Mouse (Mus musculus) intestine, embryonic 14.5 days (tissue): ENCODE measurements around the gene Slc48a1. TPM values are rescaled to one million over a fixed set of nuclear protein-coding genes. Genes with fewer than 3 reads are reported as not detected.

Source experiments
- ATAC-seq: fragments of 200-750 bp; cut with Nextera tagmentation; replicated peaks from 2 replicates; pipeline ENCODE4 v1.8.0; 2017; ENCODE audit warnings: low read depth, moderate number of reproducible peaks, moderate TSS enrichment, moderate library complexity; ENCODE audit not compliant: low FRiP score, low TSS enrichment
- DNase-seq: peaks from one replicate; pipeline ENCODE4 v3.0.0-alpha.2; 2018; ENCODE audit warnings: low spot score
- H3K27ac ChIP-seq: fragments of 300-500 bp; sonication (generic); 2 replicates; pipeline ENCODE4 v1.5.1; 2014; ENCODE audit warnings: low read depth, mild to moderate bottlenecking, control low read depth
- H3K27me3 ChIP-seq: fragments of 300-500 bp; sonication (generic); replicated peaks from 2 replicates; pipeline ENCODE4 v1.6.1; 2014; ENCODE audit warnings: low read length, control low read depth; ENCODE audit not compliant: control insufficient read depth, insufficient read depth
- H3K36me3 ChIP-seq: fragments of 300-500 bp; sonication (generic); 2 replicates; pipeline ENCODE4 v1.6.1; 2014; ENCODE audit warnings: low read length, control low read depth; ENCODE audit not compliant: control insufficient read depth, insufficient read depth
- H3K4me1 ChIP-seq: fragments of 300-500 bp; sonication (generic); replicated peaks from 2 replicates; pipeline ENCODE4 v1.6.1; 2014; ENCODE audit warnings: low read length, control low read depth, mixed read lengths; ENCODE audit not compliant: control insufficient read depth, insufficient read depth
- H3K4me2 ChIP-seq: fragments of 300-500 bp; sonication (generic); 2 replicates; pipeline ENCODE4 v1.6.1; 2014; ENCODE audit warnings: low read length
- H3K4me3 ChIP-seq: fragments of 300-500 bp; sonication (generic); 2 replicates; pipeline ENCODE4 v1.5.1; 2014; ENCODE audit warnings: low read depth, low read length, control low read depth, mixed read lengths
- H3K9ac ChIP-seq: fragments of 300-500 bp; sonication (generic); 2 replicates; pipeline ENCODE4 v1.6.1; 2014; ENCODE audit warnings: mild to moderate bottlenecking, low read length
- H3K9me3 ChIP-seq: fragments of 300-500 bp; sonication (generic); 2 replicates; pipeline ENCODE4 v1.6.1; 2016; ENCODE audit warnings: low read length, control low read depth; ENCODE audit not compliant: control insufficient read depth
- WGBS: fragments of 180-500 bp; shearing (Covaris S2); extraction: QIAGEN DNeasy Blood & Tissue Kit; methylation state at CpG from one replicate; pipeline ENCODE4 v1.1.7; 2014; 5-methylcytosine and 5-hydroxymethylcytosine counted together
- polyA plus RNA-seq: library from polyadenylated mRNA; unstranded; fragments of >200 nt; fragmentation: Nextera tagmentation; extraction: Ambion mirVana; gene quantifications from 2 replicates; pipeline ENCODE4 v1.2.1, GENCODE M21; 2014

Slc48a1 gene
- polyA plus RNA-seq, 1 experiment from 2014 or later: 22.5 TPM

DNA sequence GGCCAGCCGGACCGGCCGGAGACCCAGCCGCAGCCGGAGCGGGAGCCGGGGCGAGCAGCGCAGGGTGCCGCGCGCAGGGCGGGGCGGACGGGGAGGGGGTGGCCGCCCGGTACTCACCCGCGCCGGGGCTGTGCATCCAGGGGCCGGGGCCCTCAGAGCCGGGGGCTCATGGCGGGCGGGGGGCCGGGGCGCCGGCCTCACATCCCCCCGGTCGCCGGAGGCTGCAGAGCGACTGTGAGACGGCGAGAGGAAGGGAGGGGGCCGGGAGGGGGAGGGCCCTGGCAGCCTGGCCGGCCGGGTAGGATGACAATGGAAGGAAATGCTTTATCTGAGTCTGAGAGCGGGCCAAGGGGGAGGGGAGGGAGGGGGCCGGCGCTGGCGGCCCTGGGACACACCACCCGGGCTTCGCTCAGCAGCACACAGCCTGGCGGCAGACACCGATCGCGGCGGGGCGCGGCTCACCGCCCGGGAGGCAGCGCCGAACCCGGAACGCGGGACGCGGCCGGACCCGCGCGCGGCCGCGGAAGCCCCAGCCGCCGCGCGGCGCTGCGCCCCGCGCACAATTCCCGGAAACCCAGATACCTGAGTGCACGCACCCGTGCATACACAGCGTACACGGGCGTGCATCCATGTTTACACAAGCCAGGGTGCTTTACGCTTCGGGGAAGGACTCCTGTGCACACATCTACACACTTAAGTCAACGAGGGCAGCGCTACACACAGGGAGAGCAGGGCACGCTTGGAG, 53.1 kb downstream of the Slc48a1 start:
- ATAC-seq (peak; percentile 90), DNase-seq (peak; percentile 86)
- Histone ChIP-seq H3K27ac (peak overlapping the region; percentile 96), H3K27me3 (no peaks in the 10 kb centered on the region), H3K9ac (peak overlapping the region; percentile 94), H3K9me3 (no peaks in the 10 kb centered on the region), H3K36me3 (0 out of 2 replicates have a peak, but pooled peaks cover 2% of the 10 kb centered on the region), H3K4me2 (peak overlapping the region; percentile 55), H3K4me1 (peaks cover 48% of the 10 kb centered on the region), H3K4me3 (peak overlapping the region; percentile 71)
- WGBS: under 1% methylated on average over 76 of the region's 84 CpGs

DNA sequence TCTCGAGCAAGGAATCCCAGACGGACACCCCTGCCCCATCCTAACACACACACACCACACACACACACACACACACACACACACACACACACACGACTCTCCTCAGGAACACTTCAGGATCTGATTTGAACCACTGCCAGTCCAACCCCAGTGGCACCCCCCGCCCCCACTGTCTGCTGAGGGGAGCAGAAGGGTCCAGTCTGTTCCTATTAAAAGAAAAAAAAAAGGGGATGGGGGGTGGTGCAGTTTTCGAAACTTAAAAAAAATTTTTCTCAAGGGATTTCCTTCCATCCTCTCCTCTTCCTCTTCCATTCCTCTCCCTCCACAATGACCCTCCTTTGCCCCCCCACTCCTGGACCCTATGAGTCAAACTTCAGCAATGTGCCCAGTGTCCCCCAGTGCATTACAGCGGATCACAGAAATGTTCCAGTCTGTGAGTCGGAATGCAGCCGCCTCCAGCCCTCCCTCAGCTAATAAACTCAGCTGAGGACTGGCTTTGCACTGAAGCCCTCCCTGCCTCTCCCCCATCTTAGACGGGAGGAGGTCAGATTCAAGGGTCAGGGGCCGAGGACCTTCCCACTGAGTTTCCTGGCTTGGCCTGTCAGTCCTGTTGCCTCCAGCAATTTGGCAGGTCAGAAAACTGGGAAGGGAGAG, 53.8 kb downstream of the Slc48a1 start:
- H3K4me3 ChIP-seq: peak overlapping the region; percentile 71
- peak overlapping the region; percentile 55 for H3K4me2 ChIP-seq
- H3K27me3 ChIP-seq: no peaks in the 10 kb centered on the region
- ATAC-seq: no peak; the same call in none of the 2 replicates
- H3K9ac ChIP-seq: peak overlapping the region; percentile 94
- peak overlapping the region; percentile 96 for H3K27ac ChIP-seq
- peaks cover 42% of the 10 kb centered on the region for H3K4me1 ChIP-seq
- DNase-seq: no peak
- WGBS: 9% methylated on average over 10 of the region's 10 CpGs
- no peaks in the 10 kb centered on the region for H3K36me3 ChIP-seq
- no peaks in the 10 kb centered on the region for H3K9me3 ChIP-seq

DNA sequence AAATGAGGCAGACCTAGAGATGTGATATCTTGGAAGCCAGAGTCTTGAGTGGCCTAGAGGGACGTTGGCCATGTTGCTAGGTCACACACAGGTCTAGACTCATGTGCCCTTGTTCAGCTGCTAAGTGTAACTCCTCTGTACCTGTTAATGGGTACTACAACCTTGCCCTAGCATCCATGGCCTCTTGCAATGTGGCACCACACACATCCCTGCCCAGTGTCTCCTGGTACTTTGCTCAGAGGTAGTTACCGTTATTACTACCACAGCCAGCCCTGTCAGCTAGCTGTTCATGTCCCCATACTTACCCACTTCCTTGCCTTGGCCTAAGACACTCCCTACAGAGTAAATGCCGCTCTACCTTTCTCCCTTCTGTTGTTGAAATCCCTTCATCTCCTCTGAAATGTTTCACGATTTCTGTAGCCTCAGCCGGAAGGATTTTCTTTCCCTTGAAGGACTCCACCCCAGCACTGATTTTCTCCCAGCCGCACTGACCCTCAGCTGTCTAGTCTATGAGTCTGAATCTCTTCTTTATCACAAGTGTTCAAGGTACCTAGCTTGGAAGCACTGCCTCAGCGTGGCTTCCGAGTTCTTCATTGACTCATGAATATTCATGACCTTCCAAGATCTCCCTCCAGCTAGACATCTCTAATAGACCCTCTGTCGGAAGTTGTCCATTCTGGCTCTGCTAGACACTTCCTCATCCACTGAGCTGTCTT, 54.6 kb downstream of the Slc48a1 start:
- peaks cover 47% of the 10 kb centered on the region for H3K4me1 ChIP-seq
- H3K9ac ChIP-seq: no peak overlapping the region
- no peaks in the 10 kb centered on the region for H3K9me3 ChIP-seq
- WGBS: 73% methylated on average over 9 of the region's 9 CpGs
- no peak for ATAC-seq
- H3K36me3 ChIP-seq: no peaks in the 10 kb centered on the region
- no peak overlapping the region for H3K4me2 ChIP-seq
- H3K4me3 ChIP-seq: no peak overlapping the region
- no peak for DNase-seq
- no peak overlapping the region for H3K27ac ChIP-seq
- H3K27me3 ChIP-seq: no peaks in the 10 kb centered on the region

DNA sequence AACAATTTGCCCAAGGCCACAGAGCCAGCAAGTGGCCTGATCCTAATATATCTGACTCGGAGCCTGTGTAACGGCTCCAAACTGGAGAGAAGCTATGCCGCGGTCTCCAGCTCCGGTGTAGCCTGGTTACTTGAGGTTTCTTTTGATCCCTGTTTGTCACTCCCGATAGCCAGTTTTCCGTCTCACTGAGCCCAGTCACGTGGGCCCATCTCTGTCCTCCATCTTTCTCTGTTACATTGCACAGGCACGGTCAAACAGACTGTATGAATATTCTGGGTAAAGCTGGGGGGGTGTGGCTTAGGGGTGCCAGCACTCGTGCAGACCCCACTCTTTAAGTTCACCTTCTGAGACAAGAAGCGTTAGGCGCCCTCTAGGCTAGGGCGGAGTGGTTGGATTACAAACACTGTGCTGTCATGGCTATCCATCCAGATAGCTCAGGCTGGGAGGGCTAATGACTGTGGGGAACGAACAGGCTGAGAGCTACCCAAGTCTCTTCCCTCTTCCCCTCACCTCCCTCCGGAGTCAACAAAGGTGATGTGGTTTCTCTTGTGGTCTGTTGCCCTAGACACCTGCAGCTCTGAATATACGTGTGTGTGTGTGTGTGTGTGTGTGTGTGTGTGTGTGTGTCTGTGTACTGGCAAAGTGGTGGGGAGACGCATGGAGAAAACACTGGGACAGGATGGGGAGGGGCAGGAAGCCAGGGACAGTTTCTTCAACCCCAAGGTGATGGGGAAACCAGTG, 58.0 kb downstream of the Slc48a1 start:
- H3K4me1 ChIP-seq: peaks cover 32% of the 10 kb centered on the region
- no peak overlapping the region for H3K4me2 ChIP-seq
- no peak for DNase-seq
- H3K27me3 ChIP-seq: no peaks in the 10 kb centered on the region
- H3K9me3 ChIP-seq: no peaks in the 10 kb centered on the region
- ATAC-seq: no peak
- H3K4me3 ChIP-seq: no peak overlapping the region
- H3K9ac ChIP-seq: no peak overlapping the region
- H3K27ac ChIP-seq: no peak overlapping the region
- H3K36me3 ChIP-seq: no peaks in the 10 kb centered on the region
- WGBS: 48% methylated on average over 17 of the region's 17 CpGs

DNA sequence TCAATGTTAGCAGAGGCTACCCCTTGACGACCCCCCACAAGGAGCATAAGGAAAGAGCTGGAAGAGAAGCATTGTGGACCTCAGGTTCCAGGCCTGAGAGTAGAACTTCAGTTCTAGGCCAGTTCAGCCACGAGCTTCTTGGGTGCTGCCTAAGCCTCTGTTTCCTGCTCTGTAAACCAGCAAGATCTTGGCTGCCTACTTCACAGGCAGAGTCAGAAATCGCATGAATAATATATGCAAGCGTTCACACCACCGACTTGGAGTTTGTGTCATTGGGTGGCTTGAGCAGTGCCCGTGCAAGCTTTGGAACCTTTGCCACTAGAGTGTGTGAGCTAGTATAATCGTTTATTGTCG, 58.6 kb downstream of the Slc48a1 start:
- no peaks in the 10 kb centered on the region for H3K27me3 ChIP-seq
- H3K36me3 ChIP-seq: no peaks in the 10 kb centered on the region
- WGBS: 66% methylated on average over 8 of the region's 8 CpGs
- H3K9me3 ChIP-seq: no peaks in the 10 kb centered on the region
- H3K4me3 ChIP-seq: no peak overlapping the region
- no peak overlapping the region for H3K4me2 ChIP-seq
- H3K4me1 ChIP-seq: peaks cover 32% of the 10 kb centered on the region
- no peak overlapping the region for H3K9ac ChIP-seq
- ATAC-seq (no peak), DNase-seq (no peak)
- no peak overlapping the region for H3K27ac ChIP-seq

DNA sequence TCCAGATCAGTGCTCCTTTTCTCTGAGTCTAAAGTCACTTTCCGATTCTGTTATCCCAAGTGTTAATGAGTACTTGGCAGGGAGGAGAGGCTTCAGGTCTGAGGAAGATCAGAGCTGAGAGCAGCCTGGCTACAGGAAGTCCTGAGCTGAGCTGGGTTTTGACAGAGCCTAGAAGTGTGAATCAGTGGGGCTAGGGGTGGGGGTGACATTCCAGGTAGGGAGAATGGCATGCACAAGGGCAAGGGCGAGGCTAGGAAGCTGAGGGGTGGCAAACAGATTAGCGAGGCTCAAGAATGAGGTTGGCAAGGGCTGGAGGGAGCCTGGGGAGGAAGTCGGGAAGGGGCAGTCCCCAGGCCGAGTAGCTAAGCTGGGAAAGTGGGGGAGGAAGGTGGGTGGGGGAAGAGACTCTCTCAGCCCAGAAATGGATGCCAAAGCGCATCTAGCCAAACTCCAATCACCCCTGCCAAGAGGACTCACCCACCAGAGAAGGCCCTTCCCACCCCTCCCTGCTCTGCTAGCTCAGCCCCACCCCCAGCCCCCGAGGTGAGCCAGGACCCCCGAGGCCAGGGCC, 59.3 kb downstream of the Slc48a1 start:
- ATAC-seq (no peak), DNase-seq (no peak)
- no peaks in the 10 kb centered on the region for H3K27me3 ChIP-seq
- peaks cover 25% of the 10 kb centered on the region for H3K4me1 ChIP-seq
- H3K4me2 ChIP-seq: peak overlapping the region; percentile 4; the same call in 1 of the 2 replicates
- no peak overlapping the region; the same call in 1 of the 2 replicates for H3K27ac ChIP-seq
- H3K4me3 ChIP-seq: no peak overlapping the region
- 12% methylated on average over 8 of the region's 8 CpGs for WGBS
- no peaks in the 10 kb centered on the region for H3K9me3 ChIP-seq
- no peak overlapping the region for H3K9ac ChIP-seq
- H3K36me3 ChIP-seq: no peaks in the 10 kb centered on the region

DNA sequence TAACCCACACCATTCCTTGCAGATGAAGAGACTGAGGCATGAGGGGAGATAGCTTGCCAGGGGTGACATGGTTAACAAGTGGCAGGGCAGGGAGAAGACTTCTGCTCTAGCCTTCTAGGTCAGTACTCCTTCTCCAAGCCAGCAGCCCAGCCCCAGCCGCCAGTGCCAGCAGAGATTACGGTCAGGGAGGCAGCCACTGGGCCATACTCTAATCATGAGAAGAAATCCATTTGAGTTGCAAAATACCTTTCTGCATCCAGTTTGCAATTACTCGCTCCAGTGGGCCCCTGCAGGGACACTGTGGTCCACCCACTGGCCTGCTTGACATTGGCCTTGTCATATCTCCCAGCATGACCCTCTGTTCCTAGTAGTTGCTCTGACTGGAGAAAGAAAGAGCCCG, 60.1 kb downstream of the Slc48a1 start:
- WGBS: 94% methylated on average over 4 of the region's 4 CpGs
- ATAC-seq: no peak
- Histone ChIP-seq H3K27me3 (no peaks in the 10 kb centered on the region), H3K4me3 (no peak overlapping the region), H3K27ac (no peak overlapping the region), H3K9me3 (no peaks in the 10 kb centered on the region), H3K9ac (no peak overlapping the region), H3K4me1 (peaks cover 24% of the 10 kb centered on the region), H3K36me3 (no peaks in the 10 kb centered on the region), H3K4me2 (no peak overlapping the region)
- no peak for DNase-seq

DNA sequence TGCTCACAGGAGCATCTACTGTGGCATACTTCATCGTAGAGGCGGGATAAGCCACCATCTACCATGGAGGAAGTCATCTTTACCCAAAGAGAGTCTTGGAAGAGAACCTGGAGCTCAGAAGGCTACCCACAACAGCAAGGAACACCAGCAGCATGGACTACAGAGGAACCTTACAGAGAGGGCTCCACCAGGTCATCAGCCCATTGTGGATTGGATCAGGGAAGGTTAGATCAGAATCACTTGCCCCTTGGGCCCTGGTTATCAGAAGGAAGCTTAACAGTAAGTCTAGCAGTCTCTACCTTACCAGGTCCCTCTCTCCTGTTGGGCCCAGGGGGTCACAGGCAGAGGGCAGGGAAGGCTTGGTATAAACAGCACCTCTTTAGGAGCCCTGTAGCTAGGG, 60.7 kb downstream of the Slc48a1 start:
- H3K4me3 ChIP-seq: no peak overlapping the region
- H3K27me3 ChIP-seq: no peaks in the 10 kb centered on the region
- peaks cover 24% of the 10 kb centered on the region for H3K4me1 ChIP-seq
- no peaks in the 10 kb centered on the region for H3K36me3 ChIP-seq
- DNase-seq (no peak), ATAC-seq (no peak)
- H3K27ac ChIP-seq: no peak overlapping the region
- H3K4me2 ChIP-seq: no peak overlapping the region
- H3K9me3 ChIP-seq: no peaks in the 10 kb centered on the region
- WGBS: 96% methylated on average over 2 of the region's 2 CpGs
- no peak overlapping the region for H3K9ac ChIP-seq
